Mouse (Mus musculus) kidney, adult 2 months (tissue): ENCODE measurements around the gene 4930412O13Rik. TPM values are rescaled to one million over a fixed set of nuclear protein-coding genes. Genes with fewer than 3 reads are reported as not detected.
A peak's percentile ranks its signal among the peaks of the same experiment; 100 is the strongest.

ENCODE experiments used
- DNase-seq: peaks from one replicate; pipeline ENCODE4 v3.0.0; 2021
- H3K27ac ChIP-seq: fragments of 200-500 bp; 2 replicates; pipeline ENCODE4 v1.5.1; 2012; ENCODE audit warnings: low read depth, low read length, control low read depth, inconsistent platforms; ENCODE audit not compliant: insufficient read depth
- H3K27me3 ChIP-seq: fragments of 200-500 bp; replicated peaks from 2 replicates; pipeline ENCODE4 v1.6.1; 2012; ENCODE audit warnings: mild to moderate bottlenecking, moderate library complexity, low read length, inconsistent platforms; ENCODE audit not compliant: control insufficient read depth, insufficient read depth
- H3K36me3 ChIP-seq: fragments of 200-500 bp; 2 replicates; pipeline ENCODE4 v1.6.1; 2012; ENCODE audit warnings: mild to moderate bottlenecking, moderate library complexity, low read length, inconsistent platforms; ENCODE audit not compliant: control insufficient read depth, insufficient read depth
- H3K4me1 ChIP-seq: fragments of 200-500 bp; 2 replicates; pipeline ENCODE4 v1.6.1; 2011; ENCODE audit warnings: low read length; ENCODE audit not compliant: control insufficient read depth, insufficient read depth
- H3K4me3 ChIP-seq: fragments of 200-500 bp; 2 replicates; pipeline ENCODE4 v1.5.1; 2011; ENCODE audit warnings: mild to moderate bottlenecking, low read depth, low read length, control low read depth; ENCODE audit not compliant: insufficient read depth
- CTCF ChIP-seq: fragments of 200-500 bp; conservative IDR thresholded peaks from 2 replicates; pipeline ENCODE4 v1.5.1; 2011; ENCODE audit warnings: low read depth, mild to moderate bottlenecking, control low read depth, low read length, moderate library complexity, mixed read lengths; ENCODE audit not compliant: insufficient read depth, insufficient read length
- POLR2A ChIP-seq: fragments of 200-500 bp; IDR thresholded peaks from one replicate; pipeline ENCODE4 v1.6.1; 2011; ENCODE audit warnings: low read depth, low read length, control low read depth
- WGBS: fragments of 180-500 bp; shearing (Covaris S2); methylation state at CpG from one replicate; pipeline ENCODE4 v1.1.7; 2018; 5-methylcytosine and 5-hydroxymethylcytosine counted together
- polyA plus RNA-seq: library from polyadenylated mRNA; depleted of rRNA; stranded (reverse); fragments of >200 nt; gene quantifications from 2 replicates; pipeline ENCODE4 v1.2.3, GENCODE M21; 2012

4930412O13Rik gene
- polyA plus RNA-seq, 1 experiment = 0.39 TPM

- WGBS = 3% methylated on average over 39 of the region's 39 CpGs
These were observed 1.4 kb downstream of the 4930412O13Rik start for GRCm38 (mm10) chr2:9882371-9882925.

GRCm38 (mm10) chr2:9882926-9883802 is 2.1 kb downstream of the 4930412O13Rik start:
- WGBS = 4% methylated on average over 43 of the region's 43 CpGs
- DNase-seq = no peak
- Histone ChIP-seq H3K4me3 (peak overlapping the region; percentile 26), H3K4me1 (no peaks in the 10 kb centered on the region), H3K27ac (peak overlapping the region; percentile 42), H3K36me3 (no peaks in the 10 kb centered on the region), H3K27me3 (peaks cover 1% of the 10 kb centered on the region)
- TF ChIP-seq CTCF (no peak), POLR2A (no peak)

More at GRCm38 (mm10) chr2:9882371-9882925, 1.4 kb downstream of the 4930412O13Rik start:
- Histone ChIP-seq H3K27me3 (peaks cover 3% of the 10 kb centered on the region), H3K4me3 (peak overlapping the region; percentile 26), H3K4me1 (no peaks in the 10 kb centered on the region), H3K36me3 (no peaks in the 10 kb centered on the region), H3K27ac (peak overlapping the region; percentile 42)
- DNase-seq = no peak
- TF ChIP-seq CTCF (no peak), POLR2A (no peak)

DNA sequence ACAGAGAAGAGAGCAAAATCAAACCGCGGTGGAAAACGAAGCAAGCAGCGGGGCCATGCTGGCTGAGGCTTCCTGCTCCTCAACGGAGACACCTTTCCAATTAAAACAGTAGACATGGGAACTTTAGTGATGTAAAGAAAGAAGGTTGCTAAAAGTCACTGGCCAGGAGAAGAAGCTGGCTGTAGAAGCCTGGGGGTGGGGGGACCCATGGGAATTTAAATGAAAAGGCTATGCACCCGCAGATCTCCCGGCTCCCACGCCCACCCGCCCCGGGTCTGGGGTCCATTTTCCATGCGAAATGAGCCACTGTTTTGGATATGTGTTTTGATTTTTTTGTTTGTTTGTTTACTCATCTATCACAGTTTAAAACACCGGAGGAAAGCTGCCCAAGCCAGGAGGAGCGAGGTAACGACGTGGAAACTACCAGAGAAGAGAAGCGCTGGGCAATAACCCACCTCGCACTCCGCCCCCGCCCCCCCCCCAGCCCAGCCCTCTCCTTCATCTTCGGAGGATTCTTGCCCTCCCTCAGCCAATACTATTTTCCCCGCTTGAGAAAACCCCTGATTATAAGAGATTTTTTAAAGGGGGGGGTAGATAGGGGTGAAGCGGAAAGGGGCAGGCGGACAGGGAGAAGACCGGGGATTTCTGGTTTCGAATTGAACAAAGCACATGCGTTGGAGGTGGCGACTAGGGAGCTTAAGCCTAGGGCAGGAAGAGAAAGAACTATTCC is 2.9 kb downstream of the 4930412O13Rik start:
- Histone ChIP-seq H3K27me3 (peaks cover 1% of the 10 kb centered on the region), H3K27ac (peak overlapping the region; percentile 42; the same call in 1 of the 2 replicates)

DNA sequence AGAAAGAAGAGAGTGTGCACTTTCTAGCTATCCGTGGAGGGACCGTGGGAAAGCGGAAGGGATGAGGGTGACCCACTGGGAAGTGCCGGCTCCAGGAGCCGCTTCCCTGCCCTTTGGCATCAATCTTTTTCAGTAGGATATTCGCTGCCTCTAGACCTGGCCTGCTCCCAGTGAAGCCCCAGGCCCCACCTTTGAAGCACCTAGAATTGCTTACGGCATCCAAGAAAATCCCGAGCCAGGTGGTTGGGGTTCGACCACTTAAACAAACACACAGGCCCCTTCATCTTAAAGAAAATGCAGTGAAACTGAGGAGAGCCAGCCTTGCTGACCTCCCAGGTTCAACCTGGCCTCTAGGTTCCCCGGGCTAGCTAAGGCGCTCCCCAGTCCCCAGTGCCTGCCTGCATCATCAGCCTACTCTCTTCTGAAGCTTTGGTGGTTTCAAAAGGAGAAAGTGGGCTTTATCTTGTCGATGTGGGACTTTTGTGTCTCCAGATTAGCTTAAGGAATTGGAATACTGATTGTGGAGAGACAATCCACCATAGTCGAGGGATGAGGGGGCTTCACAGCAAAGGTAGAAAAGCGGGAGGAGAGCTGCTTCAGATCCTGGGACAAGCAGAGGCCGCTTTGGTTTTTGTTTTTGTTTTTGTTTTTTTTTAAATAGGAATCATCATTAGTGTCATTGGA is 3.6 kb downstream of the 4930412O13Rik start:
- DNase-seq = no peak
- TF ChIP-seq POLR2A = no peak
- TF ChIP-seq CTCF = no peak
- H3K36me3 ChIP-seq = no peaks in the 10 kb centered on the region
- H3K4me3 ChIP-seq = peak overlapping the region; percentile 9
- H3K27me3 ChIP-seq = peaks cover 1% of the 10 kb centered on the region
- H3K27ac ChIP-seq = peak overlapping the region; percentile 9; the same call in 1 of the 2 replicates
- no peaks in the 10 kb centered on the region for H3K4me1 ChIP-seq
- WGBS = 16% methylated on average over 15 of the region's 15 CpGs

More for the DNA sequence above, 2.9 kb downstream of the 4930412O13Rik start:
- Histone ChIP-seq H3K4me1 (no peaks in the 10 kb centered on the region), H3K4me3 (peak overlapping the region; percentile 26), H3K36me3 (no peaks in the 10 kb centered on the region)
- 5% methylated on average over 27 of the region's 27 CpGs for WGBS
- TF ChIP-seq POLR2A (no peak), CTCF (no peak)
- DNase-seq = no peak

GRCm38 (mm10) chr2:9885217-9885770 is 4.2 kb downstream of the 4930412O13Rik start:
- Histone ChIP-seq H3K4me3 (peak overlapping the region; percentile 18), H3K27me3 (peaks cover 1% of the 10 kb centered on the region), H3K36me3 (no peaks in the 10 kb centered on the region), H3K4me1 (no peaks in the 10 kb centered on the region), H3K27ac (peak overlapping the region; percentile 49)
- no peak for DNase-seq
- WGBS = 14% methylated on average over 14 of the region's 14 CpGs
- no peak for TF ChIP-seq POLR2A
- no peak for TF ChIP-seq CTCF

DNA sequence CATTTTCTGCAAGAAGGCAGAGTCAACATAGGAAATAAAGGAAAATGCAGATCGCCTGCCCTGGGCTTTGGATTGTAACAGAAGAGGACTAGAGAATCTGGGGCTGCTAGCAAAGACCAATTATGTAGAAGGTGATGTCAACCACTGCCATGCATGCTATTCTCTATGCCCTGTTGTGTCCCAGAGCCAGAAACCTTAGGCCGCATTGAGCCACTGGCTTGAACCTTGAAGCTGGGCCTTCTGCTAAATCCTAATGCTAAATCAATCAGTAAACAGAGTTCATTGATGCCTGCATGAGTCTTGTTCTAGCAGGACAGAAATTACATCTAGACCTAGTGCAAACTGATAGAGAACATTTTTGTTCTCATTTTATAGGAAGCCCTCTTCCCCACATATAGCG is 5.0 kb downstream of the 4930412O13Rik start:
- DNase-seq = no peak
- TF ChIP-seq CTCF (no peak), POLR2A (no peak)
- 43% methylated on average over 3 of the region's 3 CpGs for WGBS
- Histone ChIP-seq H3K4me1 (no peaks in the 10 kb centered on the region), H3K27ac (peak overlapping the region; percentile 47), H3K36me3 (no peaks in the 10 kb centered on the region), H3K4me3 (peak overlapping the region; percentile 19; the same call in 1 of the 2 replicates), H3K27me3 (peaks cover 1% of the 10 kb centered on the region)
